Mouse (Mus musculus): ENCODE measurements at regions not wholly inside any gene's neighbourhood (a gene's known extent, or its start where the extent isn't known, plus 50 kb on each side); places are given as distances from the start of the nearest gene placed in this dataset.

GRCm38 (mm10) chr1:72078926-72079550 lies 133.1 kb downstream of the Mreg start:
- Histone ChIP-seq H3K4me1 (no peaks in the 10 kb centered on the region), H3K36me3 (no peaks in the 10 kb centered on the region), H3K27me3 (no peaks in the 10 kb centered on the region), H3K27ac (no peak overlapping the region), H3K9ac (no peak overlapping the region), H3K4me3 (no peak overlapping the region), H3K9me3 (no peaks in the 10 kb centered on the region), H3K4me2 (replicated peaks) (no peak overlapping the region)
- 87% methylated on average over 7 of the region's 7 CpGs for WGBS
- no peak for ATAC-seq (ENCODE audit: insufficient number of reproducible peaks, insufficient read depth, low FRiP score, low TSS enrichment)

- H3K27ac ChIP-seq = no peak overlapping the region
- no peaks in the 10 kb centered on the region for H3K4me1 ChIP-seq
- H3K9me3 ChIP-seq = no peaks in the 10 kb centered on the region
- ATAC-seq (ENCODE audit: insufficient number of reproducible peaks, insufficient read depth, low FRiP score, low TSS enrichment) = no peak
- H3K4me2 ChIP-seq (replicated peaks) = no peak overlapping the region
- H3K9ac ChIP-seq = no peak overlapping the region
- no peaks in the 10 kb centered on the region for H3K36me3 ChIP-seq
- no peaks in the 10 kb centered on the region for H3K27me3 ChIP-seq
- 65% methylated on average over 1 of the region's 1 CpGs for WGBS
- H3K4me3 ChIP-seq = no peak overlapping the region
Measured at GRCm38 (mm10) chr1:72076341-72076740, 135.8 kb downstream of the Mreg start.

- Histone ChIP-seq H3K36me3 (no peaks in the 10 kb centered on the region), H3K9me3 (no peaks in the 10 kb centered on the region), H3K4me2 (replicated peaks) (no peak overlapping the region), H3K27ac (no peak overlapping the region), H3K4me3 (no peak overlapping the region), H3K27me3 (no peaks in the 10 kb centered on the region), H3K4me1 (no peaks in the 10 kb centered on the region), H3K9ac (no peak overlapping the region)
- 89% methylated on average over 2 of the region's 2 CpGs for WGBS
- ATAC-seq (ENCODE audit: insufficient number of reproducible peaks, insufficient read depth, low FRiP score, low TSS enrichment) = no peak
Measured at GRCm38 (mm10) chr1:72075464-72075863, 136.6 kb downstream of the Mreg start.

- H3K4me2 ChIP-seq (replicated peaks) = no peak overlapping the region
- no peaks in the 10 kb centered on the region for H3K4me1 ChIP-seq
- H3K36me3 ChIP-seq = no peaks in the 10 kb centered on the region
- no peaks in the 10 kb centered on the region for H3K9me3 ChIP-seq
- ATAC-seq (ENCODE audit: insufficient number of reproducible peaks, insufficient read depth, low FRiP score, low TSS enrichment) = no peak
- 83% methylated on average over 4 of the region's 4 CpGs for WGBS
- H3K4me3 ChIP-seq = no peak overlapping the region
- H3K27ac ChIP-seq = no peak overlapping the region
- H3K9ac ChIP-seq = no peak overlapping the region
- H3K27me3 ChIP-seq = no peaks in the 10 kb centered on the region
Measured at GRCm38 (mm10) chr1:72073245-72073644, 138.9 kb downstream of the Mreg start.

- Histone ChIP-seq H3K4me3 (no peak overlapping the region), H3K36me3 (no peaks in the 10 kb centered on the region), H3K4me2 (replicated peaks) (no peak overlapping the region), H3K27ac (no peak overlapping the region), H3K9ac (no peak overlapping the region), H3K27me3 (no peaks in the 10 kb centered on the region), H3K4me1 (no peaks in the 10 kb centered on the region), H3K9me3 (no peaks in the 10 kb centered on the region)
- 61% methylated on average over 5 of the region's 5 CpGs for WGBS
- ATAC-seq (ENCODE audit: insufficient number of reproducible peaks, insufficient read depth, low FRiP score, low TSS enrichment) = no peak
Measured at GRCm38 (mm10) chr1:72070489-72070888, 141.6 kb downstream of the Mreg start.

GRCm38 (mm10) chr1:72069056-72069455 lies 143.1 kb downstream of the Mreg start:
- Histone ChIP-seq H3K4me2 (replicated peaks) (no peak overlapping the region), H3K4me3 (no peak overlapping the region), H3K4me1 (no peaks in the 10 kb centered on the region; the same call in 1 of the 2 replicates), H3K27ac (no peak overlapping the region), H3K9ac (no peak overlapping the region), H3K36me3 (no peaks in the 10 kb centered on the region), H3K9me3 (no peaks in the 10 kb centered on the region), H3K27me3 (no peaks in the 10 kb centered on the region)
- no peak for ATAC-seq (ENCODE audit: insufficient number of reproducible peaks, insufficient read depth, low FRiP score, low TSS enrichment)
- 76% methylated on average over 4 of the region's 4 CpGs for WGBS

GRCm38 (mm10) chr1:72065090-72065489 lies 147.0 kb downstream of the Mreg start:
- Histone ChIP-seq H3K9ac (no peak overlapping the region), H3K36me3 (no peaks in the 10 kb centered on the region), H3K4me3 (no peak overlapping the region), H3K4me2 (replicated peaks) (no peak overlapping the region), H3K27me3 (no peaks in the 10 kb centered on the region), H3K9me3 (no peaks in the 10 kb centered on the region), H3K4me1 (peaks cover 6% of the 10 kb centered on the region; the same call in 1 of the 2 replicates), H3K27ac (no peak overlapping the region)
- WGBS = 69% methylated on average over 13 of the region's 13 CpGs
- ATAC-seq (ENCODE audit: insufficient number of reproducible peaks, insufficient read depth, low FRiP score, low TSS enrichment) = no peak

GRCm38 (mm10) chr1:72060393-72060792 lies 151.7 kb downstream of the Mreg start:
- H3K9me3 ChIP-seq = no peaks in the 10 kb centered on the region
- WGBS = 19% methylated on average over 5 of the region's 5 CpGs
- H3K27me3 ChIP-seq = no peaks in the 10 kb centered on the region
- H3K4me1 ChIP-seq = peaks cover 11% of the 10 kb centered on the region; the same call in 1 of the 2 replicates
- peak; percentile 68; the same call in 1 of the 2 replicates for ATAC-seq (ENCODE audit: insufficient number of reproducible peaks, insufficient read depth, low FRiP score, low TSS enrichment)
- no peak overlapping the region for H3K4me2 ChIP-seq (replicated peaks)
- no peak overlapping the region for H3K4me3 ChIP-seq
- H3K9ac ChIP-seq = no peak overlapping the region
- no peaks in the 10 kb centered on the region for H3K36me3 ChIP-seq
- peak overlapping the region; percentile 76 for H3K27ac ChIP-seq

GRCm38 (mm10) chr1:72058045-72058703 lies 153.9 kb downstream of the Mreg start:
- H3K4me1 ChIP-seq = peaks cover 7% of the 10 kb centered on the region; the same call in 1 of the 2 replicates
- no peaks in the 10 kb centered on the region for H3K27me3 ChIP-seq
- no peak overlapping the region for H3K9ac ChIP-seq
- no peak for ATAC-seq (ENCODE audit: insufficient number of reproducible peaks, insufficient read depth, low FRiP score, low TSS enrichment)
- no peak overlapping the region for H3K4me2 ChIP-seq (replicated peaks)
- H3K9me3 ChIP-seq = no peaks in the 10 kb centered on the region
- no peak overlapping the region for H3K27ac ChIP-seq
- no peaks in the 10 kb centered on the region for H3K36me3 ChIP-seq
- 74% methylated on average over 7 of the region's 7 CpGs for WGBS
- no peak overlapping the region for H3K4me3 ChIP-seq

- H3K27ac ChIP-seq = no peak overlapping the region
- no peaks in the 10 kb centered on the region for H3K27me3 ChIP-seq
- H3K9ac ChIP-seq = no peak overlapping the region
- H3K36me3 ChIP-seq = no peaks in the 10 kb centered on the region
- H3K4me2 ChIP-seq (replicated peaks) = no peak overlapping the region
- H3K4me1 ChIP-seq = peaks cover 9% of the 10 kb centered on the region; the same call in 1 of the 2 replicates
- no peaks in the 10 kb centered on the region for H3K9me3 ChIP-seq
- no peak for ATAC-seq (ENCODE audit: insufficient number of reproducible peaks, insufficient read depth, low FRiP score, low TSS enrichment)
- H3K4me3 ChIP-seq = no peak overlapping the region
- WGBS = 80% methylated on average over 1 of the region's 1 CpGs
Measured at GRCm38 (mm10) chr1:72054541-72054940, 157.6 kb downstream of the Mreg start.

- Histone ChIP-seq H3K9ac (no peak overlapping the region), H3K4me1 (peaks cover 9% of the 10 kb centered on the region; the same call in 1 of the 2 replicates), H3K27ac (no peak overlapping the region), H3K9me3 (no peaks in the 10 kb centered on the region), H3K36me3 (no peaks in the 10 kb centered on the region), H3K4me2 (replicated peaks) (no peak overlapping the region), H3K27me3 (no peaks in the 10 kb centered on the region), H3K4me3 (no peak overlapping the region)
- WGBS = 71% methylated on average over 3 of the region's 3 CpGs
- ATAC-seq (ENCODE audit: insufficient number of reproducible peaks, insufficient read depth, low FRiP score, low TSS enrichment) = no peak
Measured at GRCm38 (mm10) chr1:72050858-72051257, 161.2 kb downstream of the Mreg start.

GRCm38 (mm10) chr1:72046072-72046471 lies 166.0 kb downstream of the Mreg start:
- Histone ChIP-seq H3K27ac (no peak overlapping the region), H3K4me1 (no peaks in the 10 kb centered on the region), H3K4me2 (replicated peaks) (no peak overlapping the region), H3K36me3 (no peaks in the 10 kb centered on the region), H3K27me3 (no peaks in the 10 kb centered on the region), H3K4me3 (no peak overlapping the region), H3K9me3 (no peaks in the 10 kb centered on the region), H3K9ac (no peak overlapping the region)
- no peak for ATAC-seq (ENCODE audit: insufficient number of reproducible peaks, insufficient read depth, low FRiP score, low TSS enrichment)
- WGBS = 67% methylated on average over 2 of the region's 2 CpGs
